Mouse (Mus musculus): ENCODE results near the gene Dennd4c. TPM values are rescaled to one million over a fixed set of nuclear protein-coding genes. Genes with fewer than 3 reads are reported as not detected.

Gene Dennd4c
- polyA plus RNA-seq, 1 experiment from 2014 or later: 7.0 TPM

DNA sequence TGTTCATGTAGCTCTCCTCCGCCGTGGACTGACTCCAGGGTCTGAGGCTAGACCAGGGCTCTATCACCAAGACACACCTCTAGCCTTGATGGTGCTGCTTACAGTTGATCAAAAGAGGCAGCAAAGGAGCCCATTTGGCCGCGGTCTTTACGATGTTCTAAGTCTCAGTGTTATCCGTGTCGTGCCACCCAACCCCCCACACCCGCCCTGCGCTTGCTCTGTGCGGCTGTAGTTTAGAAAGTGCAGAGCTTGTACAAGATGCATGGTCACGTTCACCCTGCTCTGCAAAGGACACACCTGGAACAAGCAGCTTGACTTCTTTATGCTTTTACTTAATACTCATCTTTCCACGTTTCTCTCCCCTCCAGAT, 137.4 kb downstream of the Dennd4c start:
- WGBS: 44% methylated on average over 12 of the region's 12 CpGs
- no peak overlapping the region for H3K9ac ChIP-seq (ENCODE audit: low read length)

DNA sequence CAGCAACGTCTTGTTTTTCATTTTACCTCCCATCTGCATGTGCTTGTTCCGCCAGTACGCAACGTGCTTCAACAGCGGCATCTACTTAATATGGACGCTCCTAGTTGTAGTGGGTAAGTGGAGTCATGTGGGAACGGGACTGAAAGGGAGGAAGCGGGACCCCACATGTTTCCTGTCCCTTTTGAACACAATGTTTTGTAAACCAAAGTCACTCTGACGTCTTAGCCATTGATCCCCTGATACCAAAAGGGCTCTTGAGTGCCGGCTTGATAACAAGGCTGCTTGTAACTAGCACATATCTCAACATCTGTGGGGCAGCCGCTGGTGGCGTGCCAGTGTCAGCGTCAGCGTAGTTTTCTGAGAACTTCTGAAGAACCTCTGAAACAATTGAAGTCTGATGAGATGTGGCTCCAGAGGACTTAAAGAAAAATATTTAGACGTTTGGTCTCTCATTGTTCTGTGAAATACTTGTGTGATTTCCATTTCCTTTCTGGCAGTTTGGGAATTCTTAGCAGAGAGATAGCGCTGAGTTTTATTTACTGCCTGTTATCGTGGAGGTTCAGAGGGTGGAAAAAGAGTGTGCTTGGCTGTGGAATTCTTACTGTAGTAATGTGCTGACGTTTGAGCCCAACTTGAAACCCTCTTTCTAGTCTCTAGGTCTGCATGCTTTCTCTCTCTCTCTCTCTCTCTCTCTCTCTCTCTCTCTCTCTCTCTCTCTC, 138.0 kb downstream of the Dennd4c start:
- H3K4me3 ChIP-seq (ENCODE audit: low read depth, low read length): peak overlapping the region; percentile 19; the same call in 1 of the 2 replicates
- H3K36me3 ChIP-seq (ENCODE audit: control insufficient read depth, insufficient read depth, low read length): no peaks in the 10 kb centered on the region
- H3K4me1 ChIP-seq (ENCODE audit: control insufficient read depth, insufficient read depth, low read length): no peaks in the 10 kb centered on the region
- H3K27me3 ChIP-seq (ENCODE audit: control insufficient read depth, insufficient read depth, low read length): no peaks in the 10 kb centered on the region
- peak overlapping the region; percentile 36 for H3K4me2 ChIP-seq (ENCODE audit: low read depth, severe bottlenecking)
- H3K9ac ChIP-seq (ENCODE audit: low read length): no peak overlapping the region
- no peak for ATAC-seq (ENCODE audit: insufficient number of reproducible peaks, low FRiP score, low TSS enrichment, low read depth)
- H3K9me3 ChIP-seq (ENCODE audit: control insufficient read depth, low read length): no peaks in the 10 kb centered on the region
- 35% methylated on average over 18 of the region's 18 CpGs for WGBS
- DNase-seq (ENCODE audit: low spot score): peak; percentile 28
- no peak overlapping the region for H3K27ac ChIP-seq (replicated peaks; ENCODE audit: low read depth, low read length)

More for the DNA sequence above, 137.4 kb downstream of the Dennd4c start:
- Histone ChIP-seq H3K4me3 (ENCODE audit: low read depth, low read length) (peak overlapping the region; percentile 19; the same call in 1 of the 2 replicates), H3K27me3 (ENCODE audit: control insufficient read depth, insufficient read depth, low read length) (no peaks in the 10 kb centered on the region), H3K27ac (replicated peaks; ENCODE audit: low read depth, low read length) (no peak overlapping the region), H3K36me3 (ENCODE audit: control insufficient read depth, insufficient read depth, low read length) (no peaks in the 10 kb centered on the region), H3K4me1 (ENCODE audit: control insufficient read depth, insufficient read depth, low read length) (no peaks in the 10 kb centered on the region), H3K9me3 (ENCODE audit: control insufficient read depth, low read length) (no peaks in the 10 kb centered on the region), H3K4me2 (ENCODE audit: low read depth, severe bottlenecking) (peak overlapping the region; percentile 36)
- DNase-seq (ENCODE audit: low spot score) (peak; percentile 43), ATAC-seq (ENCODE audit: insufficient number of reproducible peaks, low FRiP score, low TSS enrichment, low read depth) (no peak)

DNA sequence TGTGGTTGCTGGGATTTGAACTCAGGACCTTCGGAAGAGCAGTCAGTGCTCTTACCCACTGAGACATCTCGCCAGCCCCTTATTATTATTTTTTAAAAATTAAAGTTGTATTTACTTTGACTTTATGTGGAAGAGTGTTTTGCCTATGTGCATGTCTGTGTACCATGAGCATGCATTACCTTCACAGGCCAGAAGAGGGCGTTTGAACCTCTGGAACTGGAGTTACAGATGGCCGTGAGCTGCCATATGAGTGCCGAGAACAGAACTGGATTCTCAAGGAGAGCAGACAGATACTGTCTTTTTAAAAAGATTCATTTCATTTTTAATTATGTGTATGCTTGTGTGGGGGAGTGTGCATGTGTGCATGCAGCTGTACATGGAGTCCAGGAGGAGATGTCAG, 139.5 kb downstream of the Dennd4c start:
- H3K9ac ChIP-seq (ENCODE audit: low read length): no peak overlapping the region
- no peaks in the 10 kb centered on the region for H3K36me3 ChIP-seq (ENCODE audit: control insufficient read depth, insufficient read depth, low read length)
- no peak overlapping the region for H3K27ac ChIP-seq (replicated peaks; ENCODE audit: low read depth, low read length)
- H3K4me1 ChIP-seq (ENCODE audit: control insufficient read depth, insufficient read depth, low read length): no peaks in the 10 kb centered on the region
- ATAC-seq (ENCODE audit: insufficient number of reproducible peaks, low FRiP score, low TSS enrichment, low read depth): no peak
- no peak overlapping the region for H3K4me2 ChIP-seq (ENCODE audit: low read depth, severe bottlenecking)
- H3K4me3 ChIP-seq (ENCODE audit: low read depth, low read length): no peak overlapping the region
- no peaks in the 10 kb centered on the region for H3K27me3 ChIP-seq (ENCODE audit: control insufficient read depth, insufficient read depth, low read length)
- no peak for DNase-seq (ENCODE audit: low spot score)
- H3K9me3 ChIP-seq (ENCODE audit: control insufficient read depth, low read length): no peaks in the 10 kb centered on the region
- whole genome bisulfite sequencing: 74% methylated on average over 5 of the region's 5 CpGs

DNA sequence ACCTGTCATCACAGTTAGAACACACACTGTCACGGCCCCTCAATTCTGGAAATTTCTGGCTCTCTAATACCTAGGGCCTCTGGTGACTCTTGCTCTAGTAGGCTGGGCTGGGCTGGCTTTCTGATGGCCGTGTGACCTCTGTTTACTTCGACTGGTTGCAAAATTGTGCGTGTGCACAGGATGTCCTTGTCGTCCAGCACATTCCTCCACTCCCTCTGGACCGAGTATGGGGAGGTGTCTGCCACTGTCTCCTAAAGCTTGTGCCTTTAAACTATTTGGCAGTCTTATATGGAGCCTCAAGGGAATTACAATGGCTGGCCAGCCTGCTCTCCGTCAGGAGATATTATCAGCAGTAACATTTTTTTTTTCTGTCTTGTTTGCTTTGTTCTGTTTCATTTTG, 149.1 kb downstream of the Dennd4c start:
- Histone ChIP-seq H3K27ac (replicated peaks; ENCODE audit: low read depth, low read length) (no peak overlapping the region), H3K4me3 (ENCODE audit: low read depth, low read length) (no peak overlapping the region), H3K9ac (ENCODE audit: low read length) (no peak overlapping the region), H3K36me3 (ENCODE audit: control insufficient read depth, insufficient read depth, low read length) (no peaks in the 10 kb centered on the region), H3K9me3 (ENCODE audit: control insufficient read depth, low read length) (no peaks in the 10 kb centered on the region), H3K27me3 (ENCODE audit: control insufficient read depth, insufficient read depth, low read length) (no peaks in the 10 kb centered on the region), H3K4me2 (ENCODE audit: low read depth, severe bottlenecking) (no peak overlapping the region), H3K4me1 (ENCODE audit: control insufficient read depth, insufficient read depth, low read length) (no peaks in the 10 kb centered on the region)
- ATAC-seq (ENCODE audit: insufficient number of reproducible peaks, low FRiP score, low TSS enrichment, low read depth) (no peak), DNase-seq (ENCODE audit: low spot score) (no peak)
- 80% methylated on average over 7 of the region's 7 CpGs for WGBS

DNA sequence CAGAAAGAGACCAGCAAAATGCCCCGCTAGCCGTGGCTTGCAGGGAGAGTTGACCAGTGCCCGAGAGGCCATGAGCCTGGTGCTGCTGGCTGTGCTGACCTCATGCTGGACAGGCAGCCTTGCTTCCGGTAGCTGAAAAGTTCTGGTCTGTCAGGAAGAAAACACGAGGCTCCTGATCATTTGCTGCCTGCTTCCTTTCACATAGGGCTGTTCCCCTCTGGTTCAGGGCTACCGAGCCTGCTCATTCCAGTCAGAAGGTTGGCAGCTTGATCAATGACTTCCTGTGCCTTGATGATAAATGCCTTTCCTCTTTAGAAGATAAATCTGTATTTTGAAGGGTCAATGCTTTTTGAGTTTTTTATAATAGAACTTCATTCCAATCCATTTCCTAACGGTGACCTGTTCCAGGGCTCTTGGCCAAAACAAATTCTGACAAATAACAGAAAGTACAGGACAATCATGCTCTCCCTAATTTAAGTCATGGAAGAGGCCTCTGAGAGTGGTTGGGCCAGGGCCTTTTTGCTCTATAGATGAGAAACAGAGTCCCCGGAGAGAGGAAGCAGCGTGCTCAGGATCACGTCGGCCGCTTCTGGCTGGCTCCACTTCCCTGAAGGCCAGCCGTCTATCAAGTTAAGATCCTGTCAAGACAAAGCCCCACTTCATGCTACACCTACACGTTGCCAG, 150.6 kb downstream of the Dennd4c start:
- no peak; the same call in 1 of the 2 replicates for ATAC-seq (ENCODE audit: insufficient number of reproducible peaks, low FRiP score, low TSS enrichment, low read depth)
- H3K9ac ChIP-seq (ENCODE audit: low read length): no peak overlapping the region
- DNase-seq (ENCODE audit: low spot score): peak; percentile 60
- no peaks in the 10 kb centered on the region for H3K9me3 ChIP-seq (ENCODE audit: control insufficient read depth, low read length)
- no peak overlapping the region for H3K4me3 ChIP-seq (ENCODE audit: low read depth, low read length)
- H3K4me1 ChIP-seq (ENCODE audit: control insufficient read depth, insufficient read depth, low read length): no peaks in the 10 kb centered on the region
- no peaks in the 10 kb centered on the region for H3K36me3 ChIP-seq (ENCODE audit: control insufficient read depth, insufficient read depth, low read length)
- no peak overlapping the region for H3K27ac ChIP-seq (replicated peaks; ENCODE audit: low read depth, low read length)
- no peak overlapping the region for H3K4me2 ChIP-seq (ENCODE audit: low read depth, severe bottlenecking)
- WGBS: 20% methylated on average over 14 of the region's 14 CpGs
- H3K27me3 ChIP-seq (ENCODE audit: control insufficient read depth, insufficient read depth, low read length): no peaks in the 10 kb centered on the region

Other genes starting within 250 kb of the Dennd4c start
- 0.18 and 0.36 TPM in 2 replicates for gene Saxo1, start 190.2 kb upstream of the Dennd4c start, polyA plus RNA-seq (2014; fragmentation: Nextera tagmentation; extraction: Ambion mirVana)
- 85.0 and 102 TPM in 2 replicates for gene Rraga, start 172.9 kb upstream of the Dennd4c start, polyA plus RNA-seq (2014; fragmentation: Nextera tagmentation; extraction: Ambion mirVana)
- 30.7 and 34.1 TPM in 2 replicates for gene Haus6, start 136.5 kb upstream of the Dennd4c start, polyA plus RNA-seq (2014; fragmentation: Nextera tagmentation; extraction: Ambion mirVana)
- gene Plin2, start 78.5 kb upstream of the Dennd4c start, polyA plus RNA-seq (2014; fragmentation: Nextera tagmentation; extraction: Ambion mirVana): 80.0 and 83.8 TPM in 2 replicates
- gene Rps6, start 108.9 kb downstream of the Dennd4c start, polyA plus RNA-seq (2014; fragmentation: Nextera tagmentation; extraction: Ambion mirVana): 847 and 900 TPM in 2 replicates
- gene Acer2, start 125.8 kb downstream of the Dennd4c start, polyA plus RNA-seq (2014; fragmentation: Nextera tagmentation; extraction: Ambion mirVana): 22.2 and 22.4 TPM in 2 replicates

Data from limb, embryonic 11.5 days (tissue).